Mouse (Mus musculus) fat pad, adult 2 months (tissue): Measurements from ENCODE around the gene Atp4b.

Source experiments
- DNase-seq: peaks from one replicate; pipeline ENCODE4 v3.0.0-alpha.2; 2011; ENCODE audit warnings: low read depth, low spot score; ENCODE audit errors: extremely low read depth

The Atp4b gene

GRCm38 (mm10) chr8:13396725-13397124, at the start of gene Atp4b:
Gene Atp4b, minus strand, starts transcription at chr8:13396825.
- no peak for DNase-seq

GRCm38 (mm10) chr8:13442152-13442551, 45.5 kb upstream of the Atp4b start:
- no peak for DNase-seq

GRCm38 (mm10) chr8:13437531-13437930, 40.9 kb upstream of the Atp4b start:
- no peak for DNase-seq

GRCm38 (mm10) chr8:13436052-13436451, 39.4 kb upstream of the Atp4b start:
- DNase-seq, result no peak

- no peak for DNase-seq
Observed at GRCm38 (mm10) chr8:13434889-13435288, 38.3 kb upstream of the Atp4b start, which contains the start of gene Tmem255b. Gene Tmem255b, plus strand, starts transcription at chr8:13435189.

GRCm38 (mm10) chr8:13433130-13433529, 36.5 kb upstream of the Atp4b start:
- DNase-seq, result no peak

- DNase-seq, result no peak
Observed at GRCm38 (mm10) chr8:13430866-13431265, 34.2 kb upstream of the Atp4b start.

GRCm38 (mm10) chr8:13430412-13430811, 33.8 kb upstream of the Atp4b start:
- no peak for DNase-seq

GRCm38 (mm10) chr8:13428156-13428555, 31.5 kb upstream of the Atp4b start:
- DNase-seq, result no peak

- DNase-seq, result no peak
Observed at GRCm38 (mm10) chr8:13427351-13427750, 30.7 kb upstream of the Atp4b start.

GRCm38 (mm10) chr8:13420970-13421369, 24.3 kb upstream of the Atp4b start:
- no peak for DNase-seq

- DNase-seq, result no peak
Observed at GRCm38 (mm10) chr8:13419111-13419639, 22.6 kb upstream of the Atp4b start.

- no peak for DNase-seq
Observed at GRCm38 (mm10) chr8:13415879-13416278, 19.3 kb upstream of the Atp4b start.

- no peak for DNase-seq
Observed at GRCm38 (mm10) chr8:13413823-13414390, 17.3 kb upstream of the Atp4b start.

GRCm38 (mm10) chr8:13412891-13413558, 16.4 kb upstream of the Atp4b start:
- no peak for DNase-seq

GRCm38 (mm10) chr8:13411597-13411996, 15.0 kb upstream of the Atp4b start:
- no peak for DNase-seq

GRCm38 (mm10) chr8:13406011-13406410, 9.4 kb upstream of the Atp4b start:
- no peak for DNase-seq

GRCm38 (mm10) chr8:13404666-13405131, 8.1 kb upstream of the Atp4b start, which contains the start of gene Grk1:
Gene Grk1, plus strand, starts transcription at chr8:13405081.
- no peak for DNase-seq

GRCm38 (mm10) chr8:13403517-13403916, 6.9 kb upstream of the Atp4b start:
- no peak for DNase-seq

- no peak for DNase-seq
Observed at GRCm38 (mm10) chr8:13393869-13394268, 2.8 kb downstream of the Atp4b start.

- no peak for DNase-seq
Observed at GRCm38 (mm10) chr8:13388744-13389143, 7.9 kb downstream of the Atp4b start.

GRCm38 (mm10) chr8:13387728-13388127, 8.9 kb downstream of the Atp4b start:
- no peak for DNase-seq
